Mouse (Mus musculus) liver, postnatal 0 days (tissue): ENCODE data around the gene Golga4. TPM values are rescaled to one million over a fixed set of nuclear protein-coding genes. Genes with fewer than 3 reads are reported as not detected.

Experiments
- ATAC-seq: fragments of 200-750 bp; cut with Nextera tagmentation; 2 replicates; pipeline ENCODE4 v1.8.0; 2017; ENCODE audit warnings: mild to moderate bottlenecking, moderate library complexity
- DNase-seq: peaks from one replicate; pipeline ENCODE4 v3.0.0-alpha.2; 2016
- H3K27ac ChIP-seq: fragments of 300-500 bp; sonication (generic); 2 replicates; pipeline ENCODE4 v1.5.1; 2014; ENCODE audit warnings: antibody characterized with exemption, moderate library complexity, mild to moderate bottlenecking, low read depth
- H3K27me3 ChIP-seq: fragments of 300-500 bp; sonication (generic); 2 replicates; pipeline ENCODE4 v1.6.1; 2014; ENCODE audit warnings: low read length, control low read depth, mixed read lengths; ENCODE audit not compliant: insufficient read depth
- H3K36me3 ChIP-seq: fragments of 300-500 bp; sonication (generic); replicated peaks from 2 replicates; pipeline ENCODE4 v1.6.1; 2014; ENCODE audit warnings: mild to moderate bottlenecking, control low read depth, low read length, moderate library complexity, mixed read lengths; ENCODE audit not compliant: insufficient read depth
- H3K4me1 ChIP-seq: fragments of 300-500 bp; sonication (generic); 2 replicates; pipeline ENCODE4 v1.6.1; 2014; ENCODE audit warnings: antibody characterized with exemption, mild to moderate bottlenecking, control low read depth; ENCODE audit not compliant: insufficient read depth
- H3K4me2 ChIP-seq: fragments of 300-500 bp; sonication (generic); 2 replicates; pipeline ENCODE4 v1.6.1; 2014; ENCODE audit warnings: low read depth, mild to moderate bottlenecking, low read length, moderate library complexity, mixed read lengths
- H3K4me3 ChIP-seq: fragments of 300-500 bp; sonication (generic); 2 replicates; pipeline ENCODE4 v1.5.1; 2014; ENCODE audit warnings: low read depth, low read length
- H3K9ac ChIP-seq: fragments of 300-500 bp; sonication (generic); replicated peaks from 2 replicates; pipeline ENCODE4 v1.6.1; 2014; ENCODE audit warnings: mild to moderate bottlenecking, moderate library complexity
- H3K9me3 ChIP-seq: fragments of 300-500 bp; sonication (generic); 2 replicates; pipeline ENCODE4 v1.6.1; 2016; ENCODE audit warnings: mild to moderate bottlenecking, control low read depth, low read length, mixed read lengths
- CTCF ChIP-seq: sonication (generic); IDR thresholded peaks from 2 replicates; pipeline ENCODE4 v1.5.1; 2016; ENCODE audit warnings: antibody characterized with exemption, low read depth
- EP300 ChIP-seq: IDR thresholded peaks from 2 replicates; pipeline ENCODE4 v1.6.1; 2016; ENCODE audit warnings: antibody characterized with exemption, low read depth, mild to moderate bottlenecking
- WGBS: fragments of 180-500 bp; shearing (Covaris S2); extraction: QIAGEN DNeasy Blood & Tissue Kit; methylation state at CpG from one replicate; pipeline ENCODE4 v1.1.7; 2014; ENCODE audit not compliant: insufficient replicate concordance; 5-methylcytosine and 5-hydroxymethylcytosine counted together
- polyA plus RNA-seq: library from polyadenylated mRNA; unstranded; fragments of >200 nt; fragmentation: Nextera tagmentation; extraction: Ambion mirVana; gene quantifications from 2 replicates; pipeline ENCODE4 v1.2.1, GENCODE M21; 2015

Gene Golga4
- polyA plus RNA-seq, 1 experiment from 2014 or later: 12.5 TPM

- H3K9ac ChIP-seq: no peak overlapping the region
- H3K27ac ChIP-seq: no peak overlapping the region
- no peak for TF ChIP-seq EP300
- no peak for TF ChIP-seq CTCF
- no peak for ATAC-seq
- DNase-seq: no peak
- WGBS: 9% methylated on average over 23 of the region's 23 CpGs
- H3K9me3 ChIP-seq: no peaks in the 10 kb centered on the region
- H3K4me1 ChIP-seq: peaks cover 9% of the 10 kb centered on the region; the same call in 1 of the 2 replicates
- no peaks in the 10 kb centered on the region for H3K36me3 ChIP-seq
- H3K4me3 ChIP-seq: 0 out of 2 replicates have a peak overlapping the region, but pooled peaks have one; percentile 43
- no peak overlapping the region for H3K4me2 ChIP-seq
- peaks cover 87% of the 10 kb centered on the region for H3K27me3 ChIP-seq
Observed at GRCm38 (mm10) chr9:118479508-118480291, 26.4 kb upstream of the Golga4 start.

- Histone ChIP-seq H3K4me2 (no peak overlapping the region), H3K4me1 (peaks cover 9% of the 10 kb centered on the region; the same call in 1 of the 2 replicates), H3K4me3 (no peak overlapping the region), H3K27me3 (peaks cover 85% of the 10 kb centered on the region), H3K36me3 (no peaks in the 10 kb centered on the region), H3K27ac (no peak overlapping the region), H3K9me3 (no peaks in the 10 kb centered on the region), H3K9ac (no peak overlapping the region)
- DNase-seq (no peak), ATAC-seq (no peak)
- WGBS: 8% methylated on average over 14 of the region's 14 CpGs
- TF ChIP-seq CTCF (no peak), EP300 (no peak)
Observed at GRCm38 (mm10) chr9:118480292-118480690, 25.8 kb upstream of the Golga4 start.

- Histone ChIP-seq H3K9ac (no peak overlapping the region), H3K9me3 (no peaks in the 10 kb centered on the region), H3K36me3 (no peaks in the 10 kb centered on the region), H3K4me2 (no peak overlapping the region), H3K27me3 (peaks cover 86% of the 10 kb centered on the region), H3K27ac (no peak overlapping the region), H3K4me3 (no peak overlapping the region), H3K4me1 (peaks cover 9% of the 10 kb centered on the region; the same call in 1 of the 2 replicates)
- no peak for DNase-seq
- 67% methylated on average over 10 of the region's 10 CpGs for WGBS
- TF ChIP-seq EP300: no peak
- TF ChIP-seq CTCF: no peak
- ATAC-seq: no peak
Observed at GRCm38 (mm10) chr9:118482210-118482609, 23.9 kb upstream of the Golga4 start.

- TF ChIP-seq EP300 (no peak), CTCF (no peak)
Observed at GRCm38 (mm10) chr9:118486361-118487095, 19.5 kb upstream of the Golga4 start.

GRCm38 (mm10) chr9:118487096-118487395 lies 19.0 kb upstream of the Golga4 start:
- Histone ChIP-seq H3K27ac (no peak overlapping the region), H3K4me2 (no peak overlapping the region), H3K36me3 (no peaks in the 10 kb centered on the region), H3K9me3 (no peaks in the 10 kb centered on the region), H3K27me3 (peaks cover 63% of the 10 kb centered on the region), H3K9ac (no peak overlapping the region), H3K4me3 (no peak overlapping the region), H3K4me1 (peaks cover 11% of the 10 kb centered on the region)
- 4% methylated on average over 9 of the region's 9 CpGs for WGBS
- TF ChIP-seq CTCF (no peak), EP300 (no peak)
- ATAC-seq: no peak
- no peak for DNase-seq

More at GRCm38 (mm10) chr9:118486361-118487095, 19.5 kb upstream of the Golga4 start:
- peaks cover 68% of the 10 kb centered on the region for H3K27me3 ChIP-seq
- DNase-seq: no peak
- 5% methylated on average over 32 of the region's 32 CpGs for WGBS
- ATAC-seq: no peak
- H3K36me3 ChIP-seq: no peaks in the 10 kb centered on the region
- H3K9me3 ChIP-seq: no peaks in the 10 kb centered on the region
- no peak overlapping the region for H3K4me3 ChIP-seq
- peaks cover 11% of the 10 kb centered on the region for H3K4me1 ChIP-seq
- no peak overlapping the region for H3K27ac ChIP-seq
- no peak overlapping the region for H3K9ac ChIP-seq
- no peak overlapping the region for H3K4me2 ChIP-seq

- H3K4me2 ChIP-seq: peak overlapping the region; percentile 73
- 1% methylated on average over 22 of the region's 22 CpGs for WGBS
- H3K9me3 ChIP-seq: no peaks in the 10 kb centered on the region
- H3K27ac ChIP-seq: no peak overlapping the region
- peaks cover 58% of the 10 kb centered on the region for H3K27me3 ChIP-seq
- DNase-seq (no peak), ATAC-seq (no peak)
- H3K4me1 ChIP-seq: peaks cover 11% of the 10 kb centered on the region
- peak overlapping the region; percentile 42 for H3K4me3 ChIP-seq
- H3K36me3 ChIP-seq: no peaks in the 10 kb centered on the region
- TF ChIP-seq CTCF (no peak), EP300 (no peak)
- H3K9ac ChIP-seq: no peak overlapping the region
Observed at GRCm38 (mm10) chr9:118487636-118488035, 18.4 kb upstream of the Golga4 start.
